Comparison of ENCODE assay signal across 13 mouse cellular contexts in the genomic region with DNA sequence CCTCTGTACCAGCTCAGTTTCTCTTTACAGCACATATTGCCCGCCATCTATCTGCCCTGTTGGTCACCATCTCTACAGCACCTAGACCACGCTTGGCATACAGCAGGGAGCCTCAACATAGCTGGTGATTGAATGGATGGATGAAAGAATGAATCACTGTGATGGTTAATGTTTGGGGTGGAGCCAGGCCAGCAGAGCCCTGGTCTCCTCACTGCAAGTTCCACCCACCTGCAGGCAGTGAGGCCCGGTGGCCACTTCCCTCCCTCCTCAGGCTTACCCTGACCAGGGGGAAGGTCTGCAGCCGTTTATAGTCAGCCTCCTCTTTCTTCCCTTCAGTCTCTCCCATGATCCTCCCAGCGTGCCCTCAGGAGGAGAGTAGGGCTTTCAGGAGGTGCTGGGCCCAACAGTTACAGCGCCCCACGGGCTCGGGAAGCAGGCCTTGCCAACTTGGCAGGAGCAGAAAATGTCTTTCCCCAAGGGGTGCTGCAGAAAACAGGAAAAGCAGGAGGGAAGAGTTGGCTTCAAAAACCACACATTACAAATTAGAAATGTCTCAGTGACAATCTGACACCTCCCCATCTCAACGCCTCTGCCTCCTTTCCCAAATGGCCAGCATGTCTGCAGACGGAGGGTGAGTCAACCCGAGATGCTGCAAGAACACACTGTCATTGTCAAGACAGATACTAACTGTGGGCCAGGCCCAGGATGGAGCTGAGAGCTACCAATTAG. TPM values are rescaled to one million over a fixed set of nuclear protein-coding genes. Genes with fewer than 3 reads are reported as not detected.
A peak's percentile ranks its signal among the peaks of the same experiment; 100 is the strongest.
DNase-seq lines count a peak whose midpoint lies in the region; ATAC-seq and TF ChIP-seq lines count a peak whose summit lies in the region.
"Had no signal": no experiment of that assay in that cellular context is flagged by ENCODE, and none has a peak within 500 bp of the region (broad histone marks: within the 10 kb centered on the region; RNA-seq: fewer than 3 reads in every experiment).

No protein-coding gene starts in this region.

- peak overlapping the region; percentile 78 for H3K27ac ChIP-seq in left cerebral cortex, adult 2 months
- H3K27ac ChIP-seq: hindbrain, embryonic 10.5 days; limb, embryonic 12.5 days; lung, embryonic 15.5 days; midbrain, embryonic 12.5 days; neural tube, embryonic 15.5 days had no signal

- no peak for ATAC-seq in erythroblast, adult 5-6 weeks (replicated peaks; ENCODE audit: low FRiP score, poor library complexity, severe bottlenecking)

- peak; percentile 92 for DNase-seq in heart, adult 11 months
- no peak for DNase-seq in heart, postnatal 25 days (ENCODE audit: low spot score)
- peak; percentile 62 to 71 for DNase-seq in cerebellum, adult 18-20 months
- peak; percentile 68 to 73 for DNase-seq in left cerebral cortex, adult 2 months (ENCODE audit: extremely low spot score in 1 of 2, low spot score in 2 of 2)
- no peak for DNase-seq in ovary, postnatal 36 days (ENCODE audit: low spot score)
- no peak for DNase-seq in retina, embryonic 14.5 days (ENCODE audit: low spot score)

- H3ac ChIP-seq in C2C12 (ENCODE audit: control insufficient read depth, insufficient read length, low read depth), result peak overlapping the region; percentile 20

- no peak for TF ChIP-seq CTCF in C2C12 (IDR thresholded peaks at IDR 0.05; ENCODE audit: control insufficient read depth, insufficient read depth, insufficient read length)
- no peak for TF ChIP-seq CTCF in left cerebral cortex, adult 2 months (IDR thresholded peaks at IDR 0.05)

- no peaks in the 10 kb centered on the region for H3K27me3 ChIP-seq in C2C12 (ENCODE audit: control insufficient read depth, insufficient read depth, insufficient read length)
- H3K27me3 ChIP-seq: limb, embryonic 12.5 days; lung, embryonic 15.5 days; midbrain, embryonic 12.5 days; neural tube, embryonic 15.5 days had no signal

- peaks cover 8% of the 10 kb centered on the region for H3K36me3 ChIP-seq in C2C12 (ENCODE audit: control insufficient read depth, insufficient read depth)

- no peak overlapping the region for H3K4me3 ChIP-seq in C2C12 (ENCODE audit: insufficient read depth, poor library complexity, severe bottlenecking)
- H3K4me3 ChIP-seq in left cerebral cortex, adult 2 months, result no peak overlapping the region
- H3K4me3 ChIP-seq: hindbrain, embryonic 10.5 days; limb, embryonic 12.5 days; lung, embryonic 15.5 days; midbrain, embryonic 12.5 days; neural tube, embryonic 15.5 days had no signal

- intact Hi-C loops in heart, postnatal 25 days (cut with DNase I), result loop anchor here (10.0 kb wide), 1 partner anchor 320 kb away; no protein-coding TSS in a partner anchor
- intact Hi-C loops in left cerebral cortex, adult 2 months (cut with DNase I), result loop anchor here (1.0 to 5.0 kb wide), 3 partner anchors 34 to 248 kb away; a partner anchor contains a TSS

- peaks cover 15% of the 10 kb centered on the region for H3K79me2 ChIP-seq in C2C12 (ENCODE audit: control insufficient read depth, insufficient read depth)

- H3K79me3 ChIP-seq in C2C12 (ENCODE audit: low read depth), result no peaks in the 10 kb centered on the region

TF ChIP-seq in C2C12, 6 proteins besides CTCF, POLR2A, EP300 and RAD21:
- TF ChIP-seq CEBPB (IDR thresholded peaks at IDR 0.05; ENCODE audit: low read depth) (peak; percentile 70), USF1 (IDR thresholded peaks at IDR 0.05; ENCODE audit: low read depth) (no peak), MYOD1 (IDR thresholded peaks at IDR 0.05; ENCODE audit: control insufficient read depth, insufficient read length, low read depth) (no peak), MAX (IDR thresholded peaks at IDR 0.05) (peak; percentile 81), FOSL1 (IDR thresholded peaks at IDR 0.05; ENCODE audit: insufficient read depth, low read length, poor library complexity, severe bottlenecking) (no peak), MYOG (IDR thresholded peaks at IDR 0.05; ENCODE audit: control insufficient read depth, extremely low read depth, insufficient read length) (no peak)

RNA-seq across cellular contexts. Expression of a gene that starts 12.9 kb away (rescaled TPM):
- total RNA-seq in heart, postnatal 25 days (2021), result 10 to 100 TPM; 20.5 to 22.9 TPM
- 48.9 TPM for polyA plus RNA-seq in C2C12 (2012; fragmentation: generic; extraction: Trizol)
- total RNA-seq in left cerebral cortex, adult 2 months (2021), result 10 to 100 TPM; 53.2 to 54.1 TPM
- 4.2 TPM in 1 of 2 replicates, not detected in the other for total RNA-seq in erythroblast, adult 5-6 weeks (2015; ENCODE audit: low replicate concordance)
- 0.68 and 1.7 TPM in 2 replicates for total RNA-seq in erythroblast, adult 5-6 weeks (2017; ENCODE audit: low replicate concordance)

RNA-seq across cellular contexts. Expression of a gene that starts 22.4 kb away (rescaled TPM):
- total RNA-seq in heart, postnatal 25 days (2021), result 10 to 100 TPM; 79.3 to 80.7 TPM
- 56.7 TPM for polyA plus RNA-seq in C2C12 (2012; fragmentation: generic; extraction: Trizol)
- total RNA-seq in left cerebral cortex, adult 2 months (2021), result 10 to 100 TPM; 43.9 to 46.5 TPM
- total RNA-seq in erythroblast, adult 5-6 weeks (2015; ENCODE audit: low replicate concordance), result 23.4 and 26.5 TPM in 2 replicates
- 44.7 and 48.8 TPM in 2 replicates for total RNA-seq in erythroblast, adult 5-6 weeks (2017; ENCODE audit: low replicate concordance)

RNA-seq across cellular contexts. Expression of a gene that starts 39.9 kb away (rescaled TPM):
- total RNA-seq in heart, postnatal 25 days (2021), result 1 to 10 TPM; 1.5 to 1.8 TPM
- polyA plus RNA-seq in C2C12 (2012; fragmentation: generic; extraction: Trizol), result 26.6 TPM
- total RNA-seq in left cerebral cortex, adult 2 months (2021), result 100 to 1,000 TPM; 800 to 813 TPM
- 0.19 TPM in 1 of 2 replicates, not detected in the other for total RNA-seq in erythroblast, adult 5-6 weeks (2015; ENCODE audit: low replicate concordance)
- total RNA-seq in erythroblast, adult 5-6 weeks (2017; ENCODE audit: low replicate concordance), result 0.17 TPM in 1 of 2 replicates, not detected in the other

Comparison
In these comparisons a context has a peak if more than half of its experiments do, and no peak if none do; other contexts are left out.
1. DNase-seq: peak in heart, adult 11 months (single experiment), cerebellum, adult 18-20 months (2 of 2) and left cerebral cortex, adult 2 months (2 of 2); none in heart, postnatal 25 days (single experiment), ovary, postnatal 36 days (single experiment) and retina, embryonic 14.5 days (single experiment).
2. RNA of a gene that starts 12.9 kb away (total RNA-seq): 53.2 to 54.1 TPM in left cerebral cortex, adult 2 months and 20.5 to 22.9 TPM in heart, postnatal 25 days; 0.68 to 4.2 TPM in erythroblast, adult 5-6 weeks; every median in the first group is over 4 times any median in the second.
3. RNA of a gene that starts 39.9 kb away (total RNA-seq): 800 to 813 TPM in left cerebral cortex, adult 2 months; 1.5 to 1.8 TPM in heart, postnatal 25 days and 0.17 to 0.19 TPM in erythroblast, adult 5-6 weeks; every median in the first group is over 100 times any median in the second.